Comparison of ENCODE assay signal across 14 mouse cellular contexts in genomic region chr15:82984574-82984973, GRCm38 (mm10). TPM values are rescaled to one million over a fixed set of nuclear protein-coding genes. Genes with fewer than 3 reads are reported as not detected.
DNase-seq lines count a peak whose midpoint lies in the region; ATAC-seq and TF ChIP-seq lines count a peak whose summit lies in the region.
"Had no signal": no experiment of that assay in that cellular context is flagged by ENCODE, and none has a peak within 500 bp of the region (broad histone marks: within the 10 kb centered on the region; RNA-seq: fewer than 3 reads in every experiment).

No protein-coding gene starts in this region.

- no peak for DNase-seq in hindbrain, embryonic 10.5 days (ENCODE audit: low spot score)
- DNase-seq in hindbrain, embryonic 11.5 days (ENCODE audit: low spot score) = no peak
- no peak for DNase-seq in midbrain, postnatal 0 days (ENCODE audit: low spot score)
- no peak for DNase-seq in urinary bladder, postnatal 36 days (ENCODE audit: low spot score in 2 of 2)
- DNase-seq: adrenal gland, postnatal 14 days; gastrocnemius, postnatal 10 days; kidney, postnatal 14 days; lung, postnatal 4 days had no signal

- ATAC-seq in hindbrain, embryonic 11.5 days (ENCODE audit: low FRiP score) = no peak
- ATAC-seq in forebrain, embryonic 12.5 days (ENCODE audit: low FRiP score) = no peak
- ATAC-seq in limb, embryonic 12.5 days (ENCODE audit: insufficient number of reproducible peaks, insufficient read depth, low FRiP score, low TSS enrichment, low read depth) = no peak
- ATAC-seq in midbrain, postnatal 0 days (ENCODE audit: low FRiP score) = no peak
- no peak for ATAC-seq in monocyte, adult 5-6 weeks (replicated peaks; ENCODE audit: insufficient number of reproducible peaks, low FRiP score, low TSS enrichment, poor library complexity, severe bottlenecking)
- no peak for ATAC-seq in frontal cortex, adult (ENCODE audit: low TSS enrichment)

- H3K4me2 ChIP-seq in hindbrain, embryonic 11.5 days (replicated peaks; ENCODE audit: low read depth, low read length) = no peak overlapping the region
- H3K4me2 ChIP-seq in forebrain, embryonic 12.5 days = peak overlapping the region; percentile 53; the same call in 1 of the 2 replicates
- peak overlapping the region; percentile 52 for H3K4me2 ChIP-seq in limb, embryonic 12.5 days
- H3K4me2 ChIP-seq in midbrain, postnatal 0 days (ENCODE audit: low read depth, low read length, poor library complexity, severe bottlenecking) = peak overlapping the region; percentile 52
- H3K4me2 ChIP-seq: heart, embryonic 13.5 days had no signal

- H3K4me1 ChIP-seq in hindbrain, embryonic 10.5 days (replicated peaks) = peaks cover 76% of the 10 kb centered on the region
- H3K4me1 ChIP-seq in hindbrain, embryonic 11.5 days (replicated peaks; ENCODE audit: control insufficient read depth, insufficient read depth, low read length) = peaks cover 16% of the 10 kb centered on the region
- peaks cover 83% of the 10 kb centered on the region for H3K4me1 ChIP-seq in forebrain, embryonic 12.5 days
- H3K4me1 ChIP-seq in limb, embryonic 12.5 days (replicated peaks) = peaks cover 81% of the 10 kb centered on the region
- H3K4me1 ChIP-seq in midbrain, postnatal 0 days (ENCODE audit: insufficient read depth, low read length) = peaks cover 34% of the 10 kb centered on the region; the same call in 1 of the 2 replicates

- WGBS in hindbrain, embryonic 10.5 days = 70% methylated on average over 7 of the region's 7 CpGs
- 71% methylated on average over 7 of the region's 7 CpGs for WGBS in hindbrain, embryonic 11.5 days
- WGBS in forebrain, embryonic 12.5 days = 63% methylated on average over 7 of the region's 7 CpGs
- 28% methylated on average over 7 of the region's 7 CpGs for WGBS in limb, embryonic 12.5 days
- 30% methylated on average over 7 of the region's 7 CpGs for WGBS in midbrain, postnatal 0 days

- H3K27ac ChIP-seq in hindbrain, embryonic 10.5 days = 0 out of 2 replicates have a peak overlapping the region, but pooled peaks have one; percentile 83
- H3K27ac ChIP-seq in hindbrain, embryonic 11.5 days (ENCODE audit: low read depth, low read length) = no peak overlapping the region
- H3K27ac ChIP-seq in forebrain, embryonic 12.5 days = peak overlapping the region; percentile 96
- peak overlapping the region; percentile 93 for H3K27ac ChIP-seq in limb, embryonic 12.5 days
- peak overlapping the region; percentile 47; the same call in 1 of the 2 replicates for H3K27ac ChIP-seq in midbrain, postnatal 0 days (ENCODE audit: low read depth, low read length)

- TF ChIP-seq CTCF in midbrain, postnatal 0 days (IDR thresholded peaks at IDR 0.05) = no peak

- H3K9me3 ChIP-seq in hindbrain, embryonic 10.5 days = no peaks in the 10 kb centered on the region
- H3K9me3 ChIP-seq in hindbrain, embryonic 11.5 days (ENCODE audit: control insufficient read depth, low read length) = no peaks in the 10 kb centered on the region
- no peaks in the 10 kb centered on the region for H3K9me3 ChIP-seq in forebrain, embryonic 12.5 days
- H3K9me3 ChIP-seq in limb, embryonic 12.5 days = no peaks in the 10 kb centered on the region
- H3K9me3 ChIP-seq in midbrain, postnatal 0 days (ENCODE audit: low read length) = no peaks in the 10 kb centered on the region
- H3K9me3 ChIP-seq: heart, embryonic 13.5 days had no signal

- no peak overlapping the region for H3K4me3 ChIP-seq in hindbrain, embryonic 10.5 days
- H3K4me3 ChIP-seq in hindbrain, embryonic 11.5 days (ENCODE audit: low read depth, low read length) = no peak overlapping the region
- no peak overlapping the region for H3K4me3 ChIP-seq in forebrain, embryonic 12.5 days (replicated peaks)
- H3K4me3 ChIP-seq in limb, embryonic 12.5 days (replicated peaks) = no peak overlapping the region
- H3K4me3 ChIP-seq in midbrain, postnatal 0 days (ENCODE audit: low read depth, low read length) = peak overlapping the region; percentile 2; the same call in 1 of the 2 replicates
- H3K4me3 ChIP-seq: erythroblast, embryonic 14.5 days; heart, embryonic 13.5 days had no signal

- H3K27me3 ChIP-seq in hindbrain, embryonic 10.5 days (ENCODE audit: insufficient read depth, poor library complexity, severe bottlenecking) = peaks cover 94% of the 10 kb centered on the region
- peaks cover 34% of the 10 kb centered on the region for H3K27me3 ChIP-seq in hindbrain, embryonic 11.5 days (ENCODE audit: control insufficient read depth, insufficient read depth, low read length)
- peaks cover 29% of the 10 kb centered on the region for H3K27me3 ChIP-seq in forebrain, embryonic 12.5 days
- peaks cover 21% of the 10 kb centered on the region for H3K27me3 ChIP-seq in limb, embryonic 12.5 days
- H3K27me3 ChIP-seq in midbrain, postnatal 0 days (ENCODE audit: insufficient read depth, low read length) = no peaks in the 10 kb centered on the region; the same call in 1 of the 2 replicates

- no peaks in the 10 kb centered on the region for H3K36me3 ChIP-seq in hindbrain, embryonic 10.5 days
- H3K36me3 ChIP-seq in hindbrain, embryonic 11.5 days (ENCODE audit: control insufficient read depth, insufficient read depth, low read length) = no peaks in the 10 kb centered on the region
- H3K36me3 ChIP-seq in forebrain, embryonic 12.5 days (replicated peaks) = no peaks in the 10 kb centered on the region
- H3K36me3 ChIP-seq in limb, embryonic 12.5 days = no peaks in the 10 kb centered on the region
- H3K36me3 ChIP-seq in midbrain, postnatal 0 days (ENCODE audit: insufficient read depth, low read length) = no peaks in the 10 kb centered on the region
- H3K36me3 ChIP-seq: heart, embryonic 13.5 days had no signal

- no peak overlapping the region for H3K9ac ChIP-seq in hindbrain, embryonic 11.5 days (ENCODE audit: low read depth, low read length)
- peak overlapping the region; percentile 33; the same call in 1 of the 2 replicates for H3K9ac ChIP-seq in forebrain, embryonic 12.5 days
- H3K9ac ChIP-seq in limb, embryonic 12.5 days (replicated peaks) = no peak overlapping the region
- H3K9ac ChIP-seq in midbrain, postnatal 0 days (replicated peaks; ENCODE audit: low read length, poor library complexity, severe bottlenecking) = no peak overlapping the region

RNA-seq across cellular contexts. Expression of gene Tcf20, which starts 3.1 kb away (rescaled TPM):
- 6.7 and 6.9 TPM in 2 replicates for polyA plus RNA-seq in hindbrain, embryonic 10.5 days (2016; fragmentation: Nextera tagmentation; extraction: Ambion mirVana)
- 12.6 and 14.8 TPM in 2 replicates for polyA plus RNA-seq in hindbrain, embryonic 11.5 days (2014; fragmentation: Nextera tagmentation; extraction: Ambion mirVana)
- 14.7 and 14.9 TPM in 2 replicates for polyA plus RNA-seq in forebrain, embryonic 12.5 days (2016; fragmentation: Nextera tagmentation; extraction: Ambion mirVana)
- 12.1 and 13.6 TPM in 2 replicates for polyA plus RNA-seq in limb, embryonic 12.5 days (2016; fragmentation: Nextera tagmentation; extraction: Ambion mirVana)
- total RNA-seq in midbrain, postnatal 0 days (2014; rRNA removed) = 125 and 131 TPM in 2 replicates
- 10.6 and 11.8 TPM in 2 replicates for polyA plus RNA-seq in midbrain, postnatal 0 days (2015; fragmentation: Nextera tagmentation; extraction: Ambion mirVana)
- 77.4 to 104 TPM (median 81.3 TPM) in 3 replicates for total RNA-seq in monocyte, adult 5-6 weeks (2017)

RNA-seq across cellular contexts. Expression of gene Nfam1, which starts 48.5 kb away (rescaled TPM):
- polyA plus RNA-seq in hindbrain, embryonic 10.5 days (2016; fragmentation: Nextera tagmentation; extraction: Ambion mirVana) = 2.8 and 3.6 TPM in 2 replicates
- polyA plus RNA-seq in hindbrain, embryonic 11.5 days (2014; fragmentation: Nextera tagmentation; extraction: Ambion mirVana) = 2.1 and 2.3 TPM in 2 replicates
- polyA plus RNA-seq in forebrain, embryonic 12.5 days (2016; fragmentation: Nextera tagmentation; extraction: Ambion mirVana) = 1.4 and 1.7 TPM in 2 replicates
- polyA plus RNA-seq in limb, embryonic 12.5 days (2016; fragmentation: Nextera tagmentation; extraction: Ambion mirVana) = 3.0 TPM in 2 replicates
- total RNA-seq in midbrain, postnatal 0 days (2014; rRNA removed) = 3.3 and 4.1 TPM in 2 replicates
- 1.9 and 2.6 TPM in 2 replicates for polyA plus RNA-seq in midbrain, postnatal 0 days (2015; fragmentation: Nextera tagmentation; extraction: Ambion mirVana)
- total RNA-seq in monocyte, adult 5-6 weeks (2017) = 156 to 182 TPM (median 181 TPM) in 3 replicates
